Mouse (Mus musculus) hematopoietic stem cell, adult 5-6 weeks (primary cell): ENCODE measurements around the gene Farp1. TPM values are rescaled to one million over a fixed set of nuclear protein-coding genes. Genes with fewer than 3 reads are reported as not detected.

Source experiments
- ATAC-seq, 2 experiments: fragments of 125-278 bp in 1 of 2; replicated peaks in 1 of 2; 2 replicates each; pipeline ENCODE4 v1.8.0; 2016 to 2017; ENCODE audit warnings: inconsistent platforms in 2 of 2, mild to moderate bottlenecking in 2 of 2, moderate number of reproducible peaks in 2 of 2, low read depth in 1 of 2, moderate TSS enrichment in 1 of 2; ENCODE audit not compliant: low FRiP score in 2 of 2, poor library complexity in 2 of 2, severe bottlenecking in 2 of 2, insufficient read depth in 1 of 2, low TSS enrichment in 1 of 2
- total RNA-seq: library from RNA; stranded (forward); fragments of 172-1452, 232-1000 nt; gene quantifications from 2 replicates; pipeline ENCODE4 v1.2.3, GENCODE M21; 2017

Farp1 gene
- total RNA-seq, 1 experiment from 2014 or later: 0.60 TPM

- ATAC-seq: no peak
These were observed 116.8 kb downstream of the Farp1 start for GRCm38 (mm10) chr14:121151837-121152236.

DNA sequence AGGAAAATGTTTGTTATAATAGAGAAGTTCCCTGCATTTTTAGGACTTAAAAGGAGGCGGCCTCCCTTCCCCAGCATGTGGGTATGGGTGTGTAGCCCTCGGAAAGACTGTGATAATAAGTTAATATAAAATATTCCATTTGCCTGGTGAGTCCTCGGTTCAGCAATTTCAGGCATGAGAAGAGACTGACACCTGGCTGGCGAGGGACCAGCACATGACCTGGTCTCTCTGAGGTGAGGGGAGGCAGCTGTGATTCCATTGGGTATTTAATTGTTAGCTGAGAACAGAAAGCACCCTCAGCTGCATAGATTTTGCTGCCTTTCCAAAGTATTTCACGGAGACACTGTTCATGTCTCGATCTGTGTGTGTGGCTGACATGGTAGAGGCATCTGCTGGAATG, 117.8 kb downstream of the Farp1 start:
- no peak for ATAC-seq

DNA sequence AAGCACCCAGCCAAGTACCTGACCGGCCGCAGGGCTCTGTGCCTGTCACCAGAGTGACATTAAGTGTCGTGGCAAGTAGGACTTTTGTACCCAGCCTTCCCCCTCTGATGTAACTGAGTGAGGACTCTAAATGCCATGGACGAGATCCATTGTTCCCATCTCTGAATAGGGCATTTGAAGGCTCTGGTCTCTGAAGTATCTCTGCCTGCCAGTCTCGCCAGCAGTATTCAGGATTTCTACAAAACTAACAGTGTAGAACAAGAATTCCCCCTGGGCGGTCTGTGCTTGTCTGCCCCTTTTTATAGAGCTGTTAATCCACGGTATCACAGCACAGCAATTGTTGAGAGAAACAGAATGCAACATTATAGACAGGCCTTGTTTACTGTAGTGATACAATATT, 118.3 kb downstream of the Farp1 start:
- ATAC-seq: no peak

GRCm38 (mm10) chr14:121155173-121155572, 120.2 kb downstream of the Farp1 start:
- no peak for ATAC-seq

- no peak for ATAC-seq
These were observed 123.6 kb downstream of the Farp1 start for GRCm38 (mm10) chr14:121158616-121159015.

DNA sequence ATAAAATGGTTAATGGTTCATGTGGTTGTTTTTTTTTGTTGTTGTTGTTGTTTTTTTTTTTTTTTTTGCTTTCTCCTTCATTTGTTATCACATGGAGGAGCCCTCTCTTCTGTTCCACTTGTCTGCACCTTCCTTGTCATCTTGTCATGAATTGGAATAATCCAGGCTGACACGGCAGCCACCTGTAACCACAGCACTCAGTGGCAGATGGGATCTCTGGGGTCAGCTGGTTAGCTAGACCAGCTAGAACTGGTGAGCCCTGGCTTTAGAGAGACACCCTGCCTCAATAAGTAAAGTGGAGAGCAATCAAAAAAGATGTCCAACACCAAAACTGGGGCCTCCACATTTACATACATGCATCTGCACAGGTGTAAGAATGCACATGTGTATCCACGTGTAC, 127.8 kb downstream of the Farp1 start:
- no peak for ATAC-seq

- ATAC-seq: no peak
These were observed 129.9 kb downstream of the Farp1 start for GRCm38 (mm10) chr14:121164866-121165265.

DNA sequence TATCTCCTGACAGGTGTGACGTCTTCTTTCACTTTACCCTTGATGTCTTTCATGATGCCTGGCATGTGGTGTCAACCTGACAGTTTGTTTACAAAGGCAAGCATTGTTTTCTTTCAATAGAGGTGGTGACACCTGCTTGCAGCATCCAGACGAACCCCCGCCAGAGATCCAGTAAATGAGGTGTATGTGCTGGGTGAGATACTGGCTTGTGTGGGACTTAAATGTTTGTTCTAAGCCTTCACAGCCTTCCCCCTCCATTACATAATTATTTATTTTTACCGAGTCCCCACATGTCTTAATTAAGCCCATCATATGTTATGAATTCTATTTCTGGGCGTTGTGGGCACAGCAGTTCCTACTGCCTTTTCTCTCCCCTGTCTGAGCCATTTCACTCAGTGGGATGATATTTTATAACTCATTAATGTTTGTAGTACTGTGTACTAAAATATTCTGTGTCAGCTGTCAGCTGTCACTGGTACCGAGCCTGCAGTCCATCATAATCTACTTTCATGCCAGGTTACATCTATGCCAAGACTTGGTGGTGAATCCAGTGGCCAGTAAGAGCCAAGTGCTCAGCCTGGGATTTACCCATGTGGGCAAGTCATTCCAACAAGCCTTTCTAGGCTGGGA, 130.5 kb downstream of the Farp1 start:
- no peak for ATAC-seq

GRCm38 (mm10) chr14:121166038-121166436, 131.0 kb downstream of the Farp1 start:
- no peak for ATAC-seq

GRCm38 (mm10) chr14:121168716-121169115, 133.7 kb downstream of the Farp1 start:
- no peak for ATAC-seq

- ATAC-seq: no peak
These were observed 135.3 kb downstream of the Farp1 start for GRCm38 (mm10) chr14:121170321-121170720.

DNA sequence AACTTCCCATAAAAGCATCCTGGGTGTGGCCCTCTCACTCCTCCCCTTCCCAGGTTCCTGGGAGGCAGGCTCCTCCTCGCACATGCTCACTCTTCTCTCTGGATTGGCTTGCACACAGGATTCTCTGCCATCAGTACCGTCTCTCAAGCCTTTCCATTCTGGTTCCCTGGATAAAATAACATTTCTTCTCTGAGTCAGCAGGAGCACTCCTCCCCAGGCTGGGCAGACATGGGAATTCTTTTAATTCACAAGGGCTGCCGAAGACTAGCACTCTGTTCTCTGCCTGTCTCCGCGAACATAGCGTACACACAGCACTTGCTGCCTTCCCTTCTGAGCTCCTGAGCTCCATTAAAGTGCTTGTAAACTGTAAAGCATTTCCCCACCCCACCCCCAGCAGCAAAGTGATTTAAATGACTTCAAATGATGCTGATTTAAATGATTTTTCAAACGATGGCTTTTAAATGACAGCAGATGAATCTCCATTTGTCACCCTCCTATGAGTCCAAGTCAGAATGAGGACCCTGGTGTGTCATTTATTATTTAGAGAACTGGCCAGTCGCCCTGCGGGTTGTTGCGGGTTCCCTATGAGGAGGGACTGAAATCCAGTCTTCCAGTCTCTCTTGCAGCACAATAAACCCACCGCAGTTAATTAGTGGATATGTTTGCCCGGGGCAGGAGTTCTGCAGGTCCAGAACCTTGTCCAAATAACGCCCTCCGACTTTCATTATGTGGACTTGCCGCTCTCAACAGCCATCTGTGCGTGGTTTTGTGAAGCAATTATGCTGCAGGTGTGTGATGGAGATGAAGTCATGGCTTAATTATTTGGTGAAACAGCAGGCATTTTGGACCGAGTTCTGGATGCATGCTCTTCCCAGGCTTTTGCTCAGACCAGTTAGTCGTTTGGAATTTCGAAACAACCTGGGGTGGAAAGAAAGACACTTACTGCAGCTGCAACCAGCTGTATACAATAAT, 137.4 kb downstream of the Farp1 start:
- ATAC-seq: no peak

GRCm38 (mm10) chr14:121175385-121175784, 140.4 kb downstream of the Farp1 start:
- peak; percentile 80 to 90 for ATAC-seq

GRCm38 (mm10) chr14:121175861-121176260, 140.9 kb downstream of the Farp1 start:
- ATAC-seq: no peak

GRCm38 (mm10) chr14:121177907-121178306, 142.9 kb downstream of the Farp1 start:
- ATAC-seq: no peak

GRCm38 (mm10) chr14:121180611-121181010, 145.6 kb downstream of the Farp1 start:
- no peak for ATAC-seq

GRCm38 (mm10) chr14:121181798-121182197, 146.8 kb downstream of the Farp1 start:
- ATAC-seq: no peak

DNA sequence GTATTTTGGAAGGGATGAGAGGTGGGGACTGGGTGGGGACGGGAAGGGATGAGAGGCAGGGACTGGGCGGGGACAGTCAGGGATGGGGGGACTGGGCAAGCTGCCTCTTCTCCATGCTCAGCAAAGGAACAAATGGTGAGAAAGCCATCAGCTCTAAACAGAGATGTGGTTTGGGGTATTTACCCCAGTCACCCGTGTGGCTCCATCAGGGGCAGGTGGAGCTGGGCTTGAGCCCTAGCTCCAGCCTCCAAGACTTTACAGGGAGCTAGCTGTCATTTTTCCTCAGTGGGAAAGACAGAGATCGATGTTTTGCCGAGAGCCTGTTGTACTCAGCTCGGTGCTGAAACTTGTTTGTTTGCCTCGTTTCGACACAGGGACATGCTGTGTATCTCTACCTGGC, 148.0 kb downstream of the Farp1 start:
- ATAC-seq: no peak
